Mouse (Mus musculus) kidney, adult 8-10 months (tissue): ENCODE data around the gene Calml4.
"Not testable (repeated sequence)": the region's sequence is repeated elsewhere in the genome, so short reads cannot be mapped to it uniquely, and the experiment has no call there.

ENCODE experiments used
- DNase-seq, 2 experiments: peaks; one replicate each; pipeline ENCODE4 v3.0.0; 2022

Calml4 gene

DNA sequence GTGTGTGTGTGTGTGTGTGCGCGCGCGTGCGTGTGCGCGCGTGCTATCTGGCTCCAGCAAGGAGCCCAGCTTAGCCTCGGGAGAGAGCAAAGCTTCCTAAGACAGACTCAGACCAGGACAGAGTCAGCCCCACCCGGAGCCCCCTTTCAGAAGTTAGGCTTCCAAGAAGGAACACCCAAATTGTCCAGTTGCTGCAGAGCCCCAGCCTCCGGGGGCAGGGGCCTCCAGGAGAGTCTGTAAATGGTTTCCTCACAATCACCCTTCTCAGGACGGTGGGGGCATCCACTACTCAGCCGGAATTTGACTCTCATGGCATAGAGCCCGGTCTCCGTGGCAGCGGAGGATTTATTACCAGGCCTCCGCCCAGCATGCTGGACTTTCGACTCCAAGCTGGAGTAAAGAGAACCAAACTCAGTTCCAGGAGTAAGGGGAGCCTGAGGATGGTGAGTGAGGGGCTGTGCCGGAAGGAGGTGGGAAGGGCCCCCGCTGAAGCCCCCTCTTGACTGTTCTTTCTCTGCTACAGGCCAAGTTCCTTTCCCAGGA, at the start of gene Calml4:
Gene Calml4 (plus strand): TSS at position 362 of the 543 bp plus-strand sequence.
- DNase-seq = peak; percentile 95 to 96

DNA sequence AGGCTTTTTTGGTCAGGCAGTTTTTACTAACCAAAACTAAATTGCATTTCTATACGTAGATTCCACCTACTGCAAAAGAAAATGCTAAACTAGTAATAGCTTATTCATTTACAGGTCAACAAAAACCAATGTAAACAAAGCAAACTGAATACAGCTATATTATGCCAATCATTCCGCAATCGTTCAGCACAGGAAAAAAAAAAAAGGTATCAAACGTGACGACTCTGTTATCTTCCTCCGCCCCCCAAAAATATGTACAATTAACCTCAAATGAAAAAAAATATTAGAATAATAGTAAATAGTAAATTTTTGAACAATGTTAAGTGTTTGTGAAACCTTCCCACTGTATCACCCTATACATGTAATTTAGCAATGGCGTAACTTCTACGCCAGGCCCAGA, 47.8 kb upstream of the Calml4 start:
- DNase-seq = no peak

DNA sequence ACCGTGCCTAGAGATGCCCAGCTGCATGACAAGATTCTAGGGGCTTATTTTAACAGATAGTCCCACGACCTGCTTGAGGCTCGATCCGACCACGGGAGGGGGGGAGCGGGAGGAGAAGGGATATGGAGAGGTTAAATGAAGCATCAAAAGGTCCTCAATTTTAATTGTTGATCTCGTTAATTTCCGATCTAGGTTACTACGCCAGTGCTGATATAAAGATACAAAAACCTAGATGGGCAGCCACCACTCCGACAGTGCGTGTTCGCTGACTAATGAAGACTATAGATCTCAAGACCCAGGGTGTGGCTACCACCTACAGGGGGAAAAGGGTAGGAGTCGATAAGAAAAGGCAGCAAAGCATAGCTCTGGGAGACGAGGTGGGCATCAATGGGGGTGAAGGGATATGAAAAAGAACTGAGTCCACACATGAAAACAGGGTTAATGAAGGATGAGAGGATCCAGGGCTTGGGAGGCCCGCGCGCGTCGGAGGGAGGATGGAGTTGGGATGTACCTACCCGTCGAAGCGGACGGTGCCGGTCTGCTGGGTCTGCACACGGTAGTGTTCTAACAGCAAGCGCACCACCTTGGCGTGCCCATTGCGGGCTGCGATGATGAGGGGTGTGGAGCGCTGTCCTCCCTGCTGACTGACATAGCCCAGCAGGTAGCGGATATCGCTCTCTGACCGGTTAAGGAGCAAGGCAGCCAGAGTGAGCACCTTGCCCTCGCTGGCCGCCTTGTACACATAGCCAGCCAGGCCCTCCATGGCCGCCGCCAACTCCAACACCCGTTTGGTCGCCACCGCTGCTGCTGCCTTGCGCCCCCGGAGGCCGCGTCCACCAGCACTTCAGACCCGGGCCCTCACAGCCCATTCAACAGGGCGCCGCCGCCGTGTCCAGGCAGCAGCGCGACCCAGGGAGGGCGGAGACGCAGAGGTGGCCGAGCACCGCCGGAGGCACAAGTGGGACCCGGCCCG, 47.1 kb upstream of the Calml4 start:
- no peak for DNase-seq

DNA sequence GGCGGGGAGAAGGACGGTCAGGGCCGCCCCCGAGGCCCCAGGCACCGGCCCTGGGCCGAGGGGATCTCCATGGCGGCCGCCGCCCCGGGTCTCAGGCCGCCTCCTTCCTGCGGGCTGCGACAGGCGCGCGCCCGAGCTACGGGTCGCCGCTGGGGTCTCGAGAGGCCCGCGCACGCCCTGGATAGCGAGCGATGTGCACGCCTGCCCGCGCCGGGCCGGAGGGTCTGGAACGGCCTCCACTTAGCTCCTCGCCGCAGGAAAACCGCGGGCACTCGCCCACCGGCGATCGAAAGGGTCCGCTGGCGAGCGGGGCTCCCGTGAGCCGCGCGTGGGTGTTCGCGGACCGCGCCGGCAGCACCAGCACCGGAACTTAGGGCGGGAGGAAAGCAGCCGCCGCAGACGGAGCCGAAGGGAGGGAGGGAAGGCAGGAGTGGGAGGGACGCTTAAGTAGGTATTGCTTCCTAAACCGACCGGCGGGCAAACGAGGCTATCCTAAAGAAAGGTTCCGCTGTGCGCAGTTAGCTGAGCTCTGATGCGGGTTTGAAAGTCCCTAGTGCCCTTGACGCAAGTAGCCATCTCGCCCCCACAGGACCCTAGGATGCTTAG, 46.3 kb upstream of the Calml4 start, which contains the start of gene Fem1b:
Gene Fem1b (minus strand): TSS at position 419 of the 606 bp plus-strand sequence.
- DNase-seq = peak; percentile 90

- no peak for DNase-seq
Observed at GRCm38 (mm10) chr9:62812216-62813049, 45.4 kb upstream of the Calml4 start.

- DNase-seq = no peak
Observed at GRCm38 (mm10) chr9:62814751-62815150, 43.1 kb upstream of the Calml4 start.

- DNase-seq = no peak
Observed at GRCm38 (mm10) chr9:62816323-62817098, 41.4 kb upstream of the Calml4 start.

DNA sequence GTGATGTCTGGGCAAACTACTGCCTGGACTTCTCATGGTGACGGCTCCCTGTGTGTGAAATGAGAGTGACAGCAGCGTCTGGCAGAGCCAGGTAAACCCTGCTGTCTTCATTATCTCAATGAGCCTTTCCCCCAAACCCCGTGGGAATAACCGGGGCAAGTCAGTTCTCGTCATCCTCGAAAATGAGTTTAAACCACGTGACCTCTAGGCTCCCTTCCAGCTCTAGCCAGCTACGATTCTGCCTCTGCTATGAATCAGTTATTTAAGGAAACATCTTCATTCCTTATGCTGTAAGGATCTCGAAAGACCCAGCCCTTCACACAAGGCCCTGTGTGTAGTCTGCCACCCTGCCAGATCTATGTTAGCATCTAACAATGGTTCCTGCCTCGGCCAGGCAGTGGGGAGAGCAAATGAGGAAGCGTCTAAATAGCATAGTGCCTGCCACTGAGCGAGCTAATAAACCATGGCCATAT, 40.7 kb upstream of the Calml4 start:
- no peak for DNase-seq

DNA sequence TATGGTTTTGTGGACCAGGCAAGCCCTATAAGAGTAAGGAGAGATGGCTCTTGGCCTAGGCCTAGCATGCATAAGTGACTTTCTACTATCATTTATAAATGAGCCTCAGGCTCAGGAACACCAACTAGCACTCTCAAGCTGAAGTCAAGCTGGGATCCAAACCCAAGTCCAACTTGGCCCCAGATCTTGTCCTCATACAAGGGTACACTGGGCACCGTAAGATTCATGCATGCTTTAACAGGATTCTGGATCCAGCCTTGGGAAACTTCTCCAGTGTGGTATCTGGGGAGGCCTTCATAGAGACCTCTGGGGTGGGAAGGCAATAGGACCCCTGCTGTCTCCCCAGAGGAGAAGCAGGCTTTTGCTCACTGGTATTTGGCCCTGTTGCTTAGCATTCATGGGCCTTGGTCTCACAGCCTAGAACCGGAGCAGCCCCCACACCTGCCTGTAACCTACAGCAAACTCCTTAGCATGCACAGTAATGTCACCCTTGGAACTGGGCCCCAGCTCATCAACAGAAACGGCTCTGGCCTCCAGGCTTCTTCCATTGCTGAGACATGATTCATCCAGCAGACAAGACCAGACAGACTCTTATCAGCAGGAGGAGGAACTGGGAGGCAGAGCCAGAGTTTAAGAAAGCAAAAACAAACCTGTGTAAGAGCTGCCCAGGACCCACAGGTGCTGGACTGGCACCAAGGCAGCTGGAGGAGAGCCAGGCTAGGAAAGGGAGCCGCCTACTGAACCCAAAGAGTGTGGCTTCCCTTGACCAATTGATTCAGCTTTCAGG, 39.9 kb upstream of the Calml4 start:
- DNase-seq = no peak

GRCm38 (mm10) chr9:62819494-62819893, 38.4 kb upstream of the Calml4 start:
- no peak for DNase-seq

DNA sequence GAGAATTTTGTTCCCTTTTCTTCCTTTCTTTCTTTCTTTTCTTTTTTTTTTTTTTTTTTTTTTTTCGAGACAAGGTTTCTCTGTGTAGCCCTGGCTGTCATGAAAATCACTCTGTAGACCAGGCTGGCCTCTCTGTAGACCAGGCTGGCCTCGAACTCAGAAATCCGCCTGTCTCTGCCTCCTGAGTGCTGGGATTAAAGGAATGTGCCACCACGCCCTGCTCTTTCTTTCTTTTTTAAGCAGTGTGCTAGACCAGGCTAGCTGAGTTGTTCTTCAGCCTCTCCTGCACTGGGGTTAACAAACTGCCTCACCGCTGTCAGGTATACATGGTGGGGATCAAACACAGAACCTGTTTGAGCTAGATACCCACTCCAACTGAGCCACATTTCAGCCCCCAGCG, 38.0 kb upstream of the Calml4 start:
- not testable (repeated sequence) for DNase-seq

DNA sequence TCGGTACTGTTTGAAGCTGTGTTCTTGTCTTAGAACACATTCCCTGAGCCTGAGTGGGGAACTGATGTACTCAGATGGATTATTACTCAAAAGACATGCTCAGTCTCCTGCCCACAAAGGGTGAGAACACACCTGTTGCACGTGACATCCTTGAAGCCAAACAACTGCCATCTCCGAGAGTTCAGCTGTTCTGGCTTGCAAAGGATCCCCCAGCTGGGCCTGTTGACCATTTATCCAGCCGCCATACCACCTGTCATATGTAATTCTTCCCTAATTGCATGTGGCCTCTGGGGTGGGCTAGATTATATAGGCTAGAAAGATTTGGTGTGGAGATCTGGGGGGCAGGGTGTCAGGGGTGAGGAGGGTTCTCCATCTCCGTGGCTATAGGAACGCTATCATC, 37.1 kb upstream of the Calml4 start:
- DNase-seq = no peak

DNA sequence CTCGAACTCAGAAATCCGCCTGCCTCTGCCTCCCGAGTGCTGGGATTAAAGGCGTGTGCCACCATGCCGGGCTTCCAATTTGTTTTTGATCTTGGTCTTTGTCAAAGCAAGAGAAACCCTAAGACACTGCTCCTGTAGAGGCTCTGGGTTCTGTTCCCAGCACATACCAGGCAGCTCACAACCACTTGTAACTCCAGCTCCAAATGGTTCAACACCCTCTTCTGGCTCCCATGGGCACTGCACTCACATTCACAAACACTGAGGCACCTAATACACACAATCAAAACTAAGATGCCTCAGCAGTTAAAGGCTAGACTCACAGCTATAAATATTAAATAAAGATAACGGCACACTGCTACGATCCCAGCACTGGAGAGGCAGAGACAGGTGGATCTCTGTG, 36.1 kb upstream of the Calml4 start:
- DNase-seq = no peak

DNA sequence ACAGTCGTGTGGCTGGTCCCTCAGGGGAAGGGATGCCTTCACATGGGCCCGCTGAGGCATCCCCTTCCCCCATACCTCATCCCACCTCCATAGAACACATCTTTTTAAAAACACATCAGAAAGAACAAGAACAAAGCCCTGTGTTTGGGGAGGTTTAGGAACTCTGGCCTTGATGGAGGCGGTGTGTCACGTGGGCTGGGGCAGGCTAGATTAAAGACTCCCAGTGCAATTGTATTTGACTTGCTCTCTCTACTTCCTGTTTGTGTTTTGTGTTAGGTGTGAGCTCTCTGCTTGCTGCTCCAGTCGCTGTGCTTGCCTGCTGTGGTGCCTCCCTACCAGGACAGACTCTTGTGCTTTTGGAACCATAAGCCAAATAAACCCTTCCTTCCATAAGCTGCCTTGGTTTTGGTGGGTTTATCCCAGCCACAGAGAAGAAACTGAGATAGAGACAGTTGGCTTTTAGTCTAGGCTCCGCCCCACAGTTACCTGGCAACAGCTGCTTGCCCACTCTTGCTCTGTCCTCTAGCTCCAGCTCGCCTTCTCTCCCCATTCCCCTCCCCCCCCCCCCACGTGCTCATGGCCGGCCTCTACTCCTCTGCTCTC, 32.0 kb upstream of the Calml4 start:
- no peak for DNase-seq

- no peak for DNase-seq
Observed at GRCm38 (mm10) chr9:62826456-62826855, 31.4 kb upstream of the Calml4 start.

DNA sequence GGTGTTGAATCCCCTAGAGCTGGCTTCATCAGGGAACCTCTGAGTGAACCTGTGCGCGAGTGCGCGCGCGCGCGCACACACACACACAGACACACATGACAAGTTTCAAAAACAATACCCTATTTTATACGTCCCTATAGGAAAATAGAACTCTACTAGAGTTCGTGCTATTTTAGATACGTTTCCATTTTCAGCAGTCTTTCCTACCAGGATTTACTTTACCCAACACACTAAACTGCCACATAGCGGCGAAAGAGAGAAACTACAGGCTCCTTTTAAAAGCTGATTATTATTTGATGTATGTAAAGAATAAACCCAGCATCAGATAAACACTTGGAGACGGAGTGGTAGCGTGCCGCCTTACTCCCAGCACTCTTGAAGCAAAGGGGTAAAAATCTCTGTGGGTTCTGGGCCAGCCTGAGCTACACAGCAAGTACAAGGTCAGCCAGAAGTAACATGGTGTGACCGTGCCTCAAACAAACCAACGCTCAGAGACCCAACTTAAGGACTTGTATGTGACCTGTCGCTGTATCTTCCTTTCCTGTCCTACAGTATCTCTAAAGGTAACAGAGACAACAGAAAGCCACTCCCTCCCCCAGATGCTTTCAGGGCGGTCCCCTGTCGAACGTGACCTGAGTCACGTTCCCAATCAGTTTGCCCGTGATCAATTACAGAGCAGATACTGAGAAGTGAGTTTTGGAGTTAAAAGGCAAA, 29.8 kb upstream of the Calml4 start:
- DNase-seq = no peak

DNA sequence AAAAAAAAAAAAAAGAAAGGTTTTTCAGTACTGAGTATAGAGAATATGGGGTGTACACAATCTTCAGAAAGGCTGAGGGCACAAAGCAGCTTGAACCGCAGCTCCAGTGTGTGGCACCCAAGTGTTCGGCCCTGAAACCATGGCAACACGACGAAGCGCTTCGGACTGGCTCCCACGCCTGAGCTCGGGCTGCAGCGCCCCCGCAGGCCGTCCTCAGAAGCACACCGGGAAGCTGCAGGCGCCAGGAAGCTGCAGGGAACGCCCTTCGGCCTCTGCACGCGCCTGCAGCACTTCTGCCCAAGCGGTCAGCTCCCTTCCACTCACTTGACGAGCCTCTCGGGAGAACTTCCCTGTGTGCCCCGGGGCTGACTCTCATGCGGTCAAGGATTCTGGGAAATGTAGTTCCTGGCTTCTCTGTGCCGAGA, 29.2 kb upstream of the Calml4 start:
- DNase-seq = peak; percentile 98 to 99

DNA sequence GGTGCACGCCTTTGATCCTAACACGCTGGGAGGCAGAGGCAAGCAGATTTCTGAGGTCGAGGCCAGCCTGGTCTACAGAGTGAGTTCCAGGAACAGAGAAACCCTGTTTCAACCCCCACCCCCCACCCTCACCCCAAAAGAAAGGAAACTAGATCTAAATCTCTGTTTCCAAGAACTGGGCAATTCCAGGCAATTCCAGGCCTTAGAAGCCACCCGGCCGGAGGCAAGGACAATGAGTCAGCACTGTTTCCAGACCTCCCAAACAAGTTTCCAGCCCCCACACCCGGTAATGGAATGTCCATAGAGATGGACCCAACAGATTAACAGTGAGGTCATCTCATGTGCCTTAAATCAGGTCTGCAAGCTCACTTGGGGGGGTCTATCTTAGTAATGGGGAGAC, 28.0 kb upstream of the Calml4 start:
- no peak for DNase-seq

GRCm38 (mm10) chr9:62834906-62835305, 23.0 kb upstream of the Calml4 start:
- DNase-seq = no peak
